Mouse (Mus musculus): ENCODE measurements around the gene Tmem176a. TPM values are rescaled to one million over a fixed set of nuclear protein-coding genes. Genes with fewer than 3 reads are reported as not detected.

Tmem176a gene
- polyA plus RNA-seq, 1 experiment from 2014 or later: 242 TPM

GRCm38 (mm10) chr6:48869774-48870173, 29.1 kb downstream of the Tmem176a start:
- no peaks in the 10 kb centered on the region for H3K4me1 ChIP-seq (replicated peaks; ENCODE audit: control insufficient read depth, insufficient read depth, low read length)
- no peak overlapping the region for H3K9ac ChIP-seq (ENCODE audit: low read length)
- WGBS: 49% methylated on average over 2 of the region's 2 CpGs
- no peak for ATAC-seq (ENCODE audit: low read depth)
- H3K4me3 ChIP-seq (ENCODE audit: low read length): no peak overlapping the region
- H3K27me3 ChIP-seq (ENCODE audit: control insufficient read depth, insufficient read depth, low read depth, low read length): no peaks in the 10 kb centered on the region
- no peak overlapping the region for H3K4me2 ChIP-seq (ENCODE audit: low read depth, low read length)
- H3K9me3 ChIP-seq (ENCODE audit: control insufficient read depth, low read length): no peaks in the 10 kb centered on the region
- H3K27ac ChIP-seq (ENCODE audit: low read length): no peak overlapping the region
- H3K36me3 ChIP-seq (ENCODE audit: control insufficient read depth, insufficient read depth, low read length): no peaks in the 10 kb centered on the region

- WGBS: 60% methylated on average over 5 of the region's 5 CpGs
- no peak within 1 kb of the TSS for H3K4me3 ChIP-seq (ENCODE audit: low read length)
- no peaks in the 10 kb centered on the region for H3K36me3 ChIP-seq (ENCODE audit: control insufficient read depth, insufficient read depth, low read length)
- no peak within 1 kb of the TSS for H3K9ac ChIP-seq (ENCODE audit: low read length)
- H3K27me3 ChIP-seq (ENCODE audit: control insufficient read depth, insufficient read depth, low read depth, low read length): no peaks in the 10 kb centered on the region
- no peaks in the 10 kb centered on the region for H3K9me3 ChIP-seq (ENCODE audit: control insufficient read depth, low read length)
- H3K4me2 ChIP-seq (ENCODE audit: low read depth, low read length): no peak within 1 kb of the TSS
- no peak within 1 kb of the TSS for H3K27ac ChIP-seq (ENCODE audit: low read length)
- no peak for ATAC-seq (ENCODE audit: low read depth)
- H3K4me1 ChIP-seq (replicated peaks; ENCODE audit: control insufficient read depth, insufficient read depth, low read length): no peaks in the 10 kb centered on the region
These were observed 31.9 kb downstream of the Tmem176a start, which contains the start of gene Aoc1 for GRCm38 (mm10) chr6:48872596-48872995. Gene Aoc1, plus strand, starts transcription at chr6:48872896.

- H3K9me3 ChIP-seq (ENCODE audit: control insufficient read depth, low read length): no peaks in the 10 kb centered on the region
- 75% methylated on average over 4 of the region's 4 CpGs for WGBS
- no peaks in the 10 kb centered on the region for H3K36me3 ChIP-seq (ENCODE audit: control insufficient read depth, insufficient read depth, low read length)
- no peak overlapping the region for H3K27ac ChIP-seq (ENCODE audit: low read length)
- no peak overlapping the region for H3K4me3 ChIP-seq (ENCODE audit: low read length)
- no peak overlapping the region for H3K4me2 ChIP-seq (ENCODE audit: low read depth, low read length)
- no peaks in the 10 kb centered on the region for H3K27me3 ChIP-seq (ENCODE audit: control insufficient read depth, insufficient read depth, low read depth, low read length)
- H3K4me1 ChIP-seq (replicated peaks; ENCODE audit: control insufficient read depth, insufficient read depth, low read length): no peaks in the 10 kb centered on the region
- no peak overlapping the region for H3K9ac ChIP-seq (ENCODE audit: low read length)
- no peak for ATAC-seq (ENCODE audit: low read depth)
These were observed 33.9 kb downstream of the Tmem176a start for GRCm38 (mm10) chr6:48874576-48874975.

GRCm38 (mm10) chr6:48875515-48875914, 34.8 kb downstream of the Tmem176a start:
- Histone ChIP-seq H3K4me1 (replicated peaks; ENCODE audit: control insufficient read depth, insufficient read depth, low read length) (no peaks in the 10 kb centered on the region), H3K36me3 (ENCODE audit: control insufficient read depth, insufficient read depth, low read length) (no peaks in the 10 kb centered on the region), H3K4me3 (ENCODE audit: low read length) (no peak overlapping the region), H3K9me3 (ENCODE audit: control insufficient read depth, low read length) (no peaks in the 10 kb centered on the region), H3K27me3 (ENCODE audit: control insufficient read depth, insufficient read depth, low read depth, low read length) (no peaks in the 10 kb centered on the region), H3K27ac (ENCODE audit: low read length) (no peak overlapping the region), H3K4me2 (ENCODE audit: low read depth, low read length) (no peak overlapping the region), H3K9ac (ENCODE audit: low read length) (no peak overlapping the region)
- 79% methylated on average over 6 of the region's 6 CpGs for WGBS
- ATAC-seq (ENCODE audit: low read depth): no peak

GRCm38 (mm10) chr6:48876510-48877135, 35.9 kb downstream of the Tmem176a start:
- WGBS: 49% methylated on average over 5 of the region's 5 CpGs
- Histone ChIP-seq H3K36me3 (ENCODE audit: control insufficient read depth, insufficient read depth, low read length) (no peaks in the 10 kb centered on the region), H3K4me1 (replicated peaks; ENCODE audit: control insufficient read depth, insufficient read depth, low read length) (no peaks in the 10 kb centered on the region), H3K9ac (ENCODE audit: low read length) (no peak overlapping the region), H3K4me2 (ENCODE audit: low read depth, low read length) (no peak overlapping the region), H3K4me3 (ENCODE audit: low read length) (no peak overlapping the region), H3K27me3 (ENCODE audit: control insufficient read depth, insufficient read depth, low read depth, low read length) (no peaks in the 10 kb centered on the region), H3K9me3 (ENCODE audit: control insufficient read depth, low read length) (no peaks in the 10 kb centered on the region), H3K27ac (ENCODE audit: low read length) (no peak overlapping the region)
- ATAC-seq (ENCODE audit: low read depth): no peak

GRCm38 (mm10) chr6:48894203-48894602, 53.5 kb downstream of the Tmem176a start:
- no peak overlapping the region for H3K4me3 ChIP-seq (ENCODE audit: low read length)
- H3K4me1 ChIP-seq (replicated peaks; ENCODE audit: control insufficient read depth, insufficient read depth, low read length): no peaks in the 10 kb centered on the region
- no peaks in the 10 kb centered on the region for H3K9me3 ChIP-seq (ENCODE audit: control insufficient read depth, low read length)
- no peaks in the 10 kb centered on the region for H3K27me3 ChIP-seq (ENCODE audit: control insufficient read depth, insufficient read depth, low read depth, low read length)
- H3K27ac ChIP-seq (ENCODE audit: low read length): no peak overlapping the region
- 53% methylated on average over 4 of the region's 4 CpGs for WGBS
- no peak overlapping the region for H3K4me2 ChIP-seq (ENCODE audit: low read depth, low read length)
- no peaks in the 10 kb centered on the region for H3K36me3 ChIP-seq (ENCODE audit: control insufficient read depth, insufficient read depth, low read length)
- ATAC-seq (ENCODE audit: low read depth): no peak
- H3K9ac ChIP-seq (ENCODE audit: low read length): no peak overlapping the region

GRCm38 (mm10) chr6:48894938-48895818, 54.5 kb downstream of the Tmem176a start:
- Histone ChIP-seq H3K9ac (ENCODE audit: low read length) (no peak overlapping the region), H3K27ac (ENCODE audit: low read length) (no peak overlapping the region), H3K36me3 (ENCODE audit: control insufficient read depth, insufficient read depth, low read length) (no peaks in the 10 kb centered on the region), H3K27me3 (ENCODE audit: control insufficient read depth, insufficient read depth, low read depth, low read length) (no peaks in the 10 kb centered on the region), H3K9me3 (ENCODE audit: control insufficient read depth, low read length) (no peaks in the 10 kb centered on the region), H3K4me2 (ENCODE audit: low read depth, low read length) (no peak overlapping the region), H3K4me1 (replicated peaks; ENCODE audit: control insufficient read depth, insufficient read depth, low read length) (no peaks in the 10 kb centered on the region), H3K4me3 (ENCODE audit: low read length) (no peak overlapping the region)
- no peak for ATAC-seq (ENCODE audit: low read depth)
- 80% methylated on average over 8 of the region's 8 CpGs for WGBS

GRCm38 (mm10) chr6:48895941-48896340, 55.2 kb downstream of the Tmem176a start:
- ATAC-seq (ENCODE audit: low read depth): no peak
- Histone ChIP-seq H3K27ac (ENCODE audit: low read length) (no peak overlapping the region), H3K4me1 (replicated peaks; ENCODE audit: control insufficient read depth, insufficient read depth, low read length) (no peaks in the 10 kb centered on the region), H3K4me3 (ENCODE audit: low read length) (no peak overlapping the region), H3K9me3 (ENCODE audit: control insufficient read depth, low read length) (no peaks in the 10 kb centered on the region), H3K4me2 (ENCODE audit: low read depth, low read length) (no peak overlapping the region), H3K9ac (ENCODE audit: low read length) (no peak overlapping the region), H3K27me3 (ENCODE audit: control insufficient read depth, insufficient read depth, low read depth, low read length) (no peaks in the 10 kb centered on the region), H3K36me3 (ENCODE audit: control insufficient read depth, insufficient read depth, low read length) (no peaks in the 10 kb centered on the region)
- 84% methylated on average over 5 of the region's 5 CpGs for WGBS
